Mouse (Mus musculus) c-Kit-positive CD71-negative TER-119-negative erythroid progenitor cells, embryonic 14.5 days (primary cell): ENCODE data around the gene Krtcap2.
A peak's percentile ranks its signal among the peaks of the same experiment; 100 is the strongest.

Source experiments
- DNase-seq: peaks from one replicate; pipeline ENCODE4 v3.0.0-alpha.2; 2013; ENCODE audit warnings: low read depth

Gene Krtcap2

DNA sequence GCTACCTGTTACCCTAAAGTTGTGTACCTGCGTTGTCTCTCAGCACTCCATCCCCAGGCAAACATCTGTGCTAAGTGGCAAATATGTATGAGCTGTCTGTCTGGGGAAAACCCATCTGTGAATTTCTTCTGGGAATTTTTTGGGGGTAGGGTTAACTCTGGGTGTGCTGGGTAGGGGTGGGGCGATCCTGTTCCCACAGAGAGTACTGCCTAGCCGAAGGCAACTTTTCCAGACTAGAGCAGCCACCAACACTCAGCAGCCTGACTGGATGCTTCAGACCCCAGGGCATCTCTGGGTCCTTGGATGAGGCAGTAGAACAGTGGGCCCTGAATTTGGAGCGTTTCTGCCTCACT is 36.5 kb downstream of the Krtcap2 start:
- DNase-seq = no peak

DNA sequence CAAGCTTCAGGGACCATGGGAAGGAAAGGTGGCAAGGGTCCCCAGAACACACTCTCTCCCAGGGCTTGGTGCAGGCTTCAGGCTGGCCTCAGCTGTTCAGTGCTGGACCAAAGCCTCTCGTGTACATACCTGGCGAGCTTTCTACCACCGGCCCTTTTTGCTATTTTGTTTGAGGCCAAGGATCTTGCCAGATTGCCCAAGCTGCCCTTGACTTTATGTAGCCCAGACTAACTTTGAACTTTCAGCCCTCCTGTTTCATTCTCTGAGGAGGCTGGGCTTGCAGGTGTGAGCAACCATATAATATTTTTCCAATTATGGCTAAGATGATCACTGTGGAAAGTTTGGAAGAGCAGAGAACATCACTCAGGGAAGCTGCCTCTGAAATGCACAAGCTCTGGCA is 38.5 kb downstream of the Krtcap2 start:
- no peak for DNase-seq

DNA sequence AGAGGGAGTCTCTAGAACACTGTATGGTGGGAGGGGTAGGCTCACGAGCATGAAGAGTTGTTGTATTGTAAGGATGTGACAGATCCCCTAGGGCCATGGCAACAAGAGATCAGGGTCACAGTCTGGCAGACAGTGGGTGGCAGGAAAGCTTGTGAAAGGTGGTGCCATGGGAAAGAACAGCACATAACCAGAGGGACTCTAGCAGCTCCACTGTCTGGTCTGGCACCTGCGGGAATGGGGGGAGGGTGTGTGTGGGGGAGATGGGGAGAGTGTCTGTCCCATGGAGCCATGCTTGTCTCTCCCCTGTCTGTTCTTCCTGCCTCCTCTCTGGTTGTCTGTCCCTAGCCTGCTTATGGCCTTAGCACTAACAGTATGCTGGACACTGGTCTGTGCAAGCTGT is 39.8 kb downstream of the Krtcap2 start:
- no peak for DNase-seq

DNA sequence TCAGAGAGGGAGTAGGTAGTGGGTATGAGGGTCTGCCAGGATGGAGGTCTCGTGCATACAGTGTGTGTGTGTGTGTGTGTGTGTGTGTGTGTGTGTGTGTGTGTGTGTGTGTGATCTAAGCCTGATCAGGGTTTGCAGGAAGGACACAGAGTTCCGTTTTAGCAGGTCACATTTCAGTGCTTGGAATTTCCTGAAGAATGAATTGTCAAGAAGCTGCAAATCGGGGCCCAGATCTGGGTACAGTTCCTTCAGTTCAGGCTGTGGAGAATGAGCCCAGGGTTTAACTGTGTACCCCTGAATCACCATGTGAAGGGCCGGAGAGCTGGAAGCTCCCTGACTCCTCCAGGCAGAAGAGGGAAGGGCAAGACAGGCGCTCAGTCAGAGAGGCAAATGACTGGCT is 41.5 kb downstream of the Krtcap2 start:
- no peak for DNase-seq

DNA sequence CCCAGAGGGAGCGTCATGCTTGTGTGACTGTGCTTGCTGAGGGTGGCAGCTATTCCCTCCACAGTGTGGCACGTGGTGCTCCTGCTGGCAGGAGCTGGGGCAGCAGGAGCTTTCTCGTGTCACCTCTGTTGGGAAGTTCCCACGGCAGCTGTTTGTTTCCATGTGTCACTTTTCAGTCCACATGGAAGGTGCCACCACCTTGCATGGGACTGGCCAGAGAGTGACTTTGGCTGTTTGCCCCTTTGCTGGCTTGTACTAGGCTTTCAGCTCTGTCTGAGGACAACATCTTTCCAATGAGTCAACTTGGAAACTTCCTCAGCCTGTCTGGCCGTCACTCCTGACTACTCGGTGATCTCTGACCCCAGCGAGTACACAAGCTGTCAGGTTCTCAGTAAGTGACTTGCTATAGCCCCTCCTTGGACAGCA is 42.8 kb downstream of the Krtcap2 start:
- no peak for DNase-seq

DNA sequence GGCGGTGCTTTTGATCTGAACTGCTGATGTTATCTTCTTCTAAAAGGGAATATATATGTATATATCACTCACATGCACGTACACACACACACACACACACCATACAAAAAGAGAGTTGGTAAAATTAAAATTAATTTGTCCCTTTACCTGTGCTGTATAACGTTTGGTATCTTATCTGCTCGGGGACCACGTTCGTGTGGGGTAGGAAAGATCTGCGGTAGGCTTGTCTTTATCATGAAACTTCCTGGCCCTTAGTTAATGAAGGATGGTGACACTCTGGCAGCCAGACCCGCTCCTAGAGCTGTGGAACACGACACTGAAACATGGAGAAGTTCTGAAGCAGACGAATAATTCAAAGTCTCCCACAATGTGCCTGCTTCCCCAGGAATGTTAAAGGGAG is 46.1 kb downstream of the Krtcap2 start:
- DNase-seq = no peak

DNA sequence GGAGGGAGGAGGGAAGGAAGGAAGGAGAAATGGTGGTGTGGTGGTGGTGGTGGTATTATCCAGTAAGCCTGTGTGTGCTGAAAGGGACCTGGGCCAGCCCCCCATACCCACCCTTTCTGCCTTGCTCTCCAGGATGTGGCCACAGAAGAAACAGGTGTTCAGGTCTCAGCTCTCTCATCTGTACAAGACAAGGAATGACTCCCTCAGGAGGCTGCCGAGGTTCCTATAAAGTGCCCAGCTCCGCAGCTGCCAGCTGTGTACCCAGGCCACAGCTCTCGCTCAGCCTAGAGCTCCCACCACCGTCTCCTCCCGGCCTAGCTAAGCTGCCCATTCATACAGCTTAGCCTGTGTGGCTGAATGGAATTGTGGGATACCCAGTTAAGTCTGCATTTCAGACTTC is 46.5 kb downstream of the Krtcap2 start:
- DNase-seq = no peak

DNA sequence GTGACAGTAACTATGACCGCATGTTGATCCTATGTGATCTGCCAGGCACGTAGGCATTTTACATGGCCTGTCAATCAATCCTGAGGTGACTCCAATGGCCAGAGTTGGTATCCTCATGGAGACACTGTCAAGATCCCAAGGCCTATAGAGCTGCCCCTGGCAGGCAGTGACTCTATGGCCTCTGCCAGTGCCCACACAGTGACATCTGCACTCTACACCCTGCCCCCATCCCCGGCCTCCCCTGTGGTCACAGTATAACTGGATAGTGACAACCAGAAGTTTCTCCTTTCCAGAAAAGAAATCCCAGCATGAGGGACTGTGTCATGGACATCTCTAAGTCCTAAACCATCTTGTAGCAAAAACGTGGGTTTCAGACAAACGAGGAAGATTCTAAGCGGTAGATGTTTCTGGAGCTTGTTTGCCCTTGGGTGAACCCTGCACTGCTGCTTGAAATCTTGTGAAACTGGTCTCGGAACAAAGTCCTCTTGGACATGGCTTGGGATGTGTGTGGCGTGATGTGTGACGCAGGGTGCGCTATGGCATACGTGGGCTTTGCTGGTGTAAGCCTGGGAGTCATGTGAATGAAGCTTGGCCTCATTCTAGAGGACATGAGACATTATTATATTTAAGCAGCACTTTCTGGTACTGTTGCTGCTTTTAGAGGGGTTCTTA is 47.6 kb downstream of the Krtcap2 start:
- DNase-seq = no peak

DNA sequence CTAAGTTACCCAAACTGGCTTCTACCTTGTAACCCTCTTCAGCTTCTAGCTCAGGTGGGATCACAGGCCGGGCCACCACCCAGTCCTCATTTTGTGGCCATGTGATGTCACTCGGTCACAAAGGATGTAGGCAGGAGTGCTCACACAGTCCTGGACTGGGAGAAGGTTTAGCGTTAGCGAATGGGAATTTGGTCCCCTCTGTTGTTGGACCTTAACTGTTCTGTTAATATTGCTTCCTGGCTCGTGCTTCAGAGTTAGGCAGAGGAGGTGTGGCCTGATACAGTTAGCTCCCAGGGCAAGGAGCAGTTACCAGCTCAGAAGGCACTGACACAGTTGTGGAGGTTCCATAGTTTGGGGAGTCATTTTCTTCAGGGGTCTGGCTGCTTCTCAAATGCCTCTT is 48.4 kb downstream of the Krtcap2 start:
- DNase-seq = no peak

DNA sequence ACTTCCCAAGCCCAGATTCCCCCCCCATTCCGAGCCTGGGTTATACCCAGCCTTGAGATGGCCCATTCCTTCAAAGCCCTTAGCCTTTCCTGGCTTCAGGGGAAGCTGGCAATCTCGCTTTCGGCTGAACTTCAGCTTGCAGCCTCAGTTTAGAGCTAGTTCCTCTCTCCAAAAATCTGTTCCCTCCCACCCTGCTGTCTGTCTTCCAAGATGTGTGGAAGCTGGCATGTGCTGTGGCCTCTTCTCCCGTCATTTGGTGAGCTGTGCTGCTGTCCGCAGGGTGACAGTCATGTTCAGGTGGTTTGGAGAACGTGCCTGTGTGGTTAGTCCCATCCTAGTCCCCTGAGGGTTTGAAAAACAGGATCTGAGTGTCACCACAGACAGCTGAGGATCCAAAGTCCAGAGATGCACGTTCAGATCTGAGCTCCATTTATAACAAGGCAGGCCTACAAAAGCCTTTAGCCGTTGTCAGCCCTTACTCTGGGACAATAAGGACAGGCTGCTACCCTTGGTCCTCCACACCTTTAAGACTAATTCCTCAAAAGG is 50.0 kb downstream of the Krtcap2 start:
- no peak for DNase-seq

DNA sequence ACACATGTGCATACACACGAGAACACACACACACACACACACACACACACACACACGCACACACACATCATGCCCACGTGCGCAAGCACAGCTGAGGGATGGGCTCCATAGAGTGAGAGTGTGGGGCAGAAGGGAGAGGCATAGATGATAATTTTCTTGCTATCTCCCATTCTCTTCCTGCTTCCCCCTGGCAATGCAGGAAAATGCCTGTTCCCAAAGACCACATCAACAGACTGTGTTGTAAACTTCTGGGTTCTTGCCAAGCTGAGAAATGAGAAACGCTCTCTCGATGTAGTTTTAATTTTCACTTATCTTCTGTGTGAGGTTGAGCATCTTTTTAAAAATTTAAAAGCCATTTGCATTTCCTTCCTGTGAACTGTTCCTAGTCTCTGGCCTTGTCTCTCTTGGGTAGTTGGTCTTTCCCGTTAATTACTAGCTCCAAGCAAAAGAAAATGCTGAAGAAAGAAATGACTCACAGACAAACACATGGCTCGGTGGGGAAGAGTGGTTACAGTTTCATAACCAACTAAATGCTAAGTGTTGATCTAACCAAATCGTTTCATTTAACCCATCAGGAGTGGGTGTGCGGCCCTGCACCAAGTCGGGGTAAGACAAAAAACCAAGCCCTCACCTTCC is 51.1 kb downstream of the Krtcap2 start:
- DNase-seq = no peak

DNA sequence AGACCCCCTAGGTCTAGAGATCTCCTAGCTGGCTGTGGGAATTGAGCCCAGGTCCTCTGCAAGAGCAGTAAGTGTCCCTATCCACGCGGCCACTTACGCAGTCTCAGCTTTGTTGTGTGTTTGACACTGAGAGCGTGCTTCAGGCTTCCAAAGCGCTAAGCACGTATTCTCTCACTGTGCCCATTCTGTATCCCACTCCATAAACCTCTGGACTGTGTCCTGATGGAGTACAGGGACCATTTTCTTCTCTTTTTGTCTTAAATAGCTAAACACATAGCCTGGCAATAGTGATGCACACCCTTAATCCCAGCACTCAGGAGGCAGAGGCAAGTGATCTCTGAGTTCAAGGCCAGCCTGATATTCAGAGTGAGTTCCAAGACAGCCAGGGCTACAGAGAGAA is 53.1 kb downstream of the Krtcap2 start:
- no peak for DNase-seq

DNA sequence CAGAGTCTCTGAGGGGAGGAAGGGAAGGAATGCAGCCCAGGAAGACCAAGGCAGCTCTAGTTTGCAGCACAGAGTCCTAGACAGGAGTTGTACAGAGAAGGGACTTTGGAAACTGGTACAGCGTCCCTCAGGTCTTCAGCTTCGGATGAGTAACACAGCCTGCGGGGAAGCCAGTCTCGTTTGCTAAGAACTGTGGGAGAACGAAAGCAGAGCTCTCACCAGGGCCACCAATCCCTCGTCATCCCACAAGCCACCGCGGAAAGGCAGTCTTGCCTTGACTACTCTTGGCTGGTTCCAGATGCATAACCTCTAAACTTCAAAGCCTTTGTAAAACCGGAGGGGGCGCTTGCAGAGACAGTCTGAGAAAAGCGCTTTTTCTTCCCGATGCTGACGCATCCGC is 53.7 kb downstream of the Krtcap2 start:
- DNase-seq = peak; percentile 36
